Mouse (Mus musculus) stomach, embryonic 16.5 days (tissue): ENCODE data around the gene Tmem120a. TPM values are rescaled to one million over a fixed set of nuclear protein-coding genes. Genes with fewer than 3 reads are reported as not detected.

Source experiments
- ATAC-seq: fragments of 200-750 bp; cut with Nextera tagmentation; 2 replicates; pipeline ENCODE4 v1.8.0; 2017; ENCODE audit warnings: moderate number of reproducible peaks, moderate TSS enrichment; ENCODE audit not compliant: insufficient read depth, low FRiP score
- H3K27ac ChIP-seq: fragments of 300-500 bp; sonication (generic); 2 replicates; pipeline ENCODE4 v1.5.1; 2014; ENCODE audit warnings: low read length
- H3K27me3 ChIP-seq: fragments of 300-500 bp; sonication (generic); 2 replicates; pipeline ENCODE4 v1.6.1; 2014; ENCODE audit warnings: low read length, control low read depth, mixed read lengths; ENCODE audit not compliant: control insufficient read depth, insufficient read depth
- H3K36me3 ChIP-seq: fragments of 300-500 bp; sonication (generic); 2 replicates; pipeline ENCODE4 v1.6.1; 2014; ENCODE audit warnings: low read length; ENCODE audit not compliant: control insufficient read depth, insufficient read depth
- H3K4me1 ChIP-seq: fragments of 300-500 bp; sonication (generic); 2 replicates; pipeline ENCODE4 v1.6.1; 2014; ENCODE audit warnings: low read length, control low read depth, mixed read lengths; ENCODE audit not compliant: control insufficient read depth, insufficient read depth
- H3K4me2 ChIP-seq: fragments of 300-500 bp; sonication (generic); 2 replicates; pipeline ENCODE4 v1.6.1; 2014; ENCODE audit warnings: low read depth, low read length, mixed read lengths
- H3K4me3 ChIP-seq: fragments of 300-500 bp; sonication (generic); replicated peaks from 2 replicates; pipeline ENCODE4 v1.5.1; 2014; ENCODE audit warnings: mild to moderate bottlenecking, low read length
- H3K9ac ChIP-seq: fragments of 300-500 bp; sonication (generic); 2 replicates; pipeline ENCODE4 v1.6.1; 2014; ENCODE audit warnings: low read length
- H3K9me3 ChIP-seq: fragments of 300-500 bp; sonication (generic); replicated peaks from 2 replicates; pipeline ENCODE4 v1.6.1; 2016; ENCODE audit warnings: low read length, control low read depth; ENCODE audit not compliant: control insufficient read depth
- WGBS: fragments of 180-500 bp; shearing (Covaris S2); extraction: QIAGEN DNeasy Blood & Tissue Kit; methylation state at CpG from one replicate; pipeline ENCODE4 v1.1.7; 2014; 5-methylcytosine and 5-hydroxymethylcytosine counted together
- polyA plus RNA-seq: library from polyadenylated mRNA; unstranded; fragments of >200 nt; fragmentation: Nextera tagmentation; extraction: Ambion mirVana; gene quantifications from 2 replicates; pipeline ENCODE4 v1.2.1, GENCODE M21; 2015

Tmem120a gene
- polyA plus RNA-seq, 1 experiment from 2014 or later = 44.1 TPM

GRCm38 (mm10) chr5:135763526-135763925 lies 19.3 kb upstream of the Tmem120a start:
- 3% methylated on average over 7 of the region's 7 CpGs for WGBS

GRCm38 (mm10) chr5:135761881-135762280 lies 17.6 kb upstream of the Tmem120a start:
- no peak for ATAC-seq
- no peak overlapping the region for H3K9ac ChIP-seq
- no peaks in the 10 kb centered on the region for H3K36me3 ChIP-seq
- H3K9me3 ChIP-seq = no peaks in the 10 kb centered on the region
- no peaks in the 10 kb centered on the region for H3K27me3 ChIP-seq
- H3K27ac ChIP-seq = no peak overlapping the region
- no peaks in the 10 kb centered on the region for H3K4me1 ChIP-seq
- no peak overlapping the region for H3K4me3 ChIP-seq
- WGBS = 67% methylated on average over 3 of the region's 3 CpGs
- H3K4me2 ChIP-seq = no peak overlapping the region

More at GRCm38 (mm10) chr5:135763526-135763925, 19.3 kb upstream of the Tmem120a start:
- Histone ChIP-seq H3K36me3 (no peaks in the 10 kb centered on the region), H3K4me1 (no peaks in the 10 kb centered on the region), H3K4me3 (no peak overlapping the region), H3K9ac (no peak overlapping the region), H3K4me2 (no peak overlapping the region), H3K27me3 (no peaks in the 10 kb centered on the region), H3K27ac (no peak overlapping the region), H3K9me3 (no peaks in the 10 kb centered on the region)
- no peak for ATAC-seq

- Histone ChIP-seq H3K36me3 (no peaks in the 10 kb centered on the region), H3K4me2 (no peak overlapping the region), H3K9me3 (peaks cover 13% of the 10 kb centered on the region; the same call in 1 of the 2 replicates), H3K9ac (no peak overlapping the region), H3K4me1 (no peaks in the 10 kb centered on the region), H3K27ac (no peak overlapping the region), H3K27me3 (no peaks in the 10 kb centered on the region), H3K4me3 (no peak overlapping the region)
- ATAC-seq = no peak
- 79% methylated on average over 2 of the region's 2 CpGs for WGBS
Measured at GRCm38 (mm10) chr5:135751595-135751994, 7.3 kb upstream of the Tmem120a start.

DNA sequence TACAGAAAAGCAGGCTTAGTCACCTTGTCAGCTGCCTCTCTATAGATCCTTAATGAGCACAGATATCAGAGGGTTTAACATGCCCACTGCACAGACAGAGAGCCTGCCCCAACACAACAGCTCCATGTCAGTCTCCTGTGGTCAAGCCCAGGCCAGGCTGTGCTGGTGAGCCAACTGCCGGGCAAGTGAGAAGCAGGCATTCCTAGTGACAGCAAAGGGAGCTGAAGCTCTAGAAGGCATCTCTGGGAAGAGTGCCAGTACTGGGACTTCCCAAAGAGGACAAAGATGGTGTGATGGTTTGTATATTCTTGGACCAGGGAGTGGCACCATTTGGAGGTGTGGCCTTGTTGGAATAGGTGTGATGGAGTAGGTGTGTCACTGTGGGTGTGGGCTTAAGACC lies 6.8 kb upstream of the Tmem120a start:
- H3K9me3 ChIP-seq = peaks cover 13% of the 10 kb centered on the region; the same call in 1 of the 2 replicates
- H3K4me1 ChIP-seq = no peaks in the 10 kb centered on the region
- ATAC-seq = no peak

DNA sequence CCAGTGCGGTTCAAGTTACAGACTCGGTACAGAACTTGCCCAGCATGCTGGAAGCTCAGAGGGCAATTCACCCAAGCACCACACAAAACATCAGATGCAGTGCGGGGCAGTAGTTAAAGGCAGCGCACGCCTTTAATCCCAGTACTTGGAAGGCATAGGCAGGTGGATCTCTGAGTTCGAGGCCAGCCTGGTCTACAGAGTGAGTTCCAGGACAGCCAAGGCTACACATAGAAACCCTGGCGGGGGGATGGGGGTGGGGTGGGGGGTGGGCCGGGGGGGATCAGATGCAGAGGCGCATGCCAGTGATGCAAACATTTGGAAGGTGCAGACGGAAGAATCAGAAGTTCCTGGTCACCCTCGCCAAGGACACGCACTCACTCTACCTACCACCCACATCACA lies 494 bp upstream of the Tmem120a start:
- Histone ChIP-seq H3K9ac (peak overlapping the region; percentile 87), H3K4me2 (peak overlapping the region; percentile 78), H3K9me3 (peaks cover 13% of the 10 kb centered on the region; the same call in 1 of the 2 replicates), H3K4me1 (peaks cover 9% of the 10 kb centered on the region), H3K27me3 (no peaks in the 10 kb centered on the region), H3K27ac (peak overlapping the region; percentile 67), H3K4me3 (peak overlapping the region; percentile 96), H3K36me3 (no peaks in the 10 kb centered on the region)
- WGBS = 14% methylated on average over 12 of the region's 12 CpGs
- ATAC-seq = peak; percentile 9

More for the DNA sequence above, 6.8 kb upstream of the Tmem120a start:
- H3K27ac ChIP-seq = no peak overlapping the region
- H3K4me2 ChIP-seq = no peak overlapping the region
- H3K36me3 ChIP-seq = no peaks in the 10 kb centered on the region
- H3K9ac ChIP-seq = no peak overlapping the region
- no peaks in the 10 kb centered on the region for H3K27me3 ChIP-seq
- WGBS = 67% methylated on average over 1 of the region's 1 CpGs
- H3K4me3 ChIP-seq = no peak overlapping the region

DNA sequence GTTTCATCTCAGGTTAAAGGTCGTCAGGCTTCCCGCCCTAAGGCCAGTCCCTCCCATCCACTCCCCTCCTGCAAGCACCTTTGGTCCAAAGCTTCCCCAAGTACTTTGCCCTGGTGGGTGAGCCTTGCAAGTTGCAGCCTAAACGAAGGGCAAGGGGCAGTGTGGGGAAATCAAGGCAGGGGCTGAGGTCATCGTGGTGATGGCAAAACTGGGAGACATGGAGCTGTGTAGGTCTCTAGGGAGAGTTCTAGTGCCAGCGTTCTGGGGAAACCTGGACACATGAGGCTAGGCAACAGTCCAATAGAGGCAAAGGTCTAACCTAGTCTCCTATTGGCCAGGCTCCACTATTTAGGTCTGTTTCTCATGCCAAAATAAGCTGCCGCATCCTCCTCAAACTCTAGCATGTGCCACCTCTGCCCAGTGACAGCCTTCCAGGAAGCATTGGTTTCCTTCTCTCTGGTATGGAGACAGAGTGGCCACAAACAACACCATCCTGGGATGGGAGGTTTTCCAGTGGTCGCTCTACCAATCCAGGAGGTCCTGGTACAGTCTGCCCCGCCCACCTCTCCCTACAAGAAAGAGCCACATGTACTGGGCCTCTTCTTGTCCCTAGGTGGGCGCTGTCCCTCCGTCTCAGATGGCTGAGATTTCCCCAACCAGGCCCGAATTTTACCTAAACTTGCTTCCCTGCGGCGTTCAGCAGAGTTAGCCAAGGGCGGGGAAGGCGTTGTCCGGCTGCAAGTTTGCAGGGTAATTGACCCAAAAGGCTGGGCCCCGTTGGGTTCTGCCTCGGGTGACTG lies 1.1 kb downstream of the Tmem120a start:
- no peak for ATAC-seq
- H3K27me3 ChIP-seq = no peaks in the 10 kb centered on the region
- H3K27ac ChIP-seq = no peak overlapping the region
- H3K36me3 ChIP-seq = no peaks in the 10 kb centered on the region
- peak overlapping the region; percentile 78 for H3K4me2 ChIP-seq
- H3K4me3 ChIP-seq = peak overlapping the region; percentile 96
- peak overlapping the region; percentile 87 for H3K9ac ChIP-seq
- 23% methylated on average over 18 of the region's 18 CpGs for WGBS
- H3K9me3 ChIP-seq = peaks cover 13% of the 10 kb centered on the region; the same call in 1 of the 2 replicates
- peaks cover 9% of the 10 kb centered on the region for H3K4me1 ChIP-seq

DNA sequence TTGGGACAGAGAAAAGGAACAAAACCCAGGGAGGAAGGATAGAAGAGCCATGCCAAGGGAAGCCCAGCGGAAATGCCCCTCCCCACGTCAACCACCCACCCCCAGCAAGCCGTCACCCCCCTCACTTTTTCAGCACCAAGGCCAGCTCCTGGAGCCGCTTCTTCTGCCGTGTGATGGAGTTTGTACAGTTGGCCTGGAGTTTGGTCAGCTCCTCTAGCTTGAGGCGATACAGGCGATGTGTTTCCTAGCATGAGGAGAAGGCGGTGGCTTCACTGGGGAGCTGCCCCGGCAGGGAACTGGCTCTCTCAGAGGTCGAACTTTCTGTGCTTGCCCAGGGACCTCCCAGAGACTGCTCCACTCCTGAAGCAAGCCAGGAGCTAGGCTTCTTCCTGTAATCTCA lies 2.1 kb downstream of the Tmem120a start:
- Histone ChIP-seq H3K36me3 (0 out of 2 replicates have a peak, but pooled peaks cover under 1% of the 10 kb centered on the region), H3K9me3 (peaks cover 6% of the 10 kb centered on the region; the same call in 1 of the 2 replicates), H3K9ac (no peak overlapping the region), H3K4me1 (peaks cover 9% of the 10 kb centered on the region), H3K27ac (no peak overlapping the region), H3K4me3 (no peak overlapping the region), H3K27me3 (no peaks in the 10 kb centered on the region), H3K4me2 (no peak overlapping the region)
- WGBS = 49% methylated on average over 10 of the region's 10 CpGs
- no peak for ATAC-seq

DNA sequence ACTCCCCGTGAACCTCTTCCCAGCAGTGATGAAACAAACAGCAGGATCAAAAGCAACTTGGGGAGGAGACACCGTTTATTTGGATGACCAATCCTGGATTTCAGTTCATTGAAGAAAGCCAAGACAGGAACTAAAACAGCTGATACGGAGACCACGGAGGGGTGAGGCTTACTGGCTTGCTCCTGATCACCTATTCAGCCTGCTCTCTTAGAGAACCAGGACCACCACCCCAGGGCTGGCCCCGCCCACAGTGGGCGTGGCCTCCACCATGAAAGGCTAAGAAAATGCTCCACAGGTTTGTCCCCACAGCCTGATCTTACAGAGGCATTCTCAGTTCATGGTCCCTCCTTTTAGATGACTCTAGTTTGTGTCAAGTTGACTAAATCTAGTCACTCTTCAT lies 6.0 kb downstream of the Tmem120a start:
- Histone ChIP-seq H3K4me3 (no peak overlapping the region), H3K9ac (no peak overlapping the region), H3K4me1 (peaks cover 5% of the 10 kb centered on the region), H3K27me3 (no peaks in the 10 kb centered on the region), H3K27ac (peak overlapping the region; percentile 30; the same call in 1 of the 2 replicates), H3K9me3 (no peaks in the 10 kb centered on the region), H3K4me2 (no peak overlapping the region), H3K36me3 (peaks cover 31% of the 10 kb centered on the region)
- 15% methylated on average over 6 of the region's 6 CpGs for WGBS
- ATAC-seq = no peak

DNA sequence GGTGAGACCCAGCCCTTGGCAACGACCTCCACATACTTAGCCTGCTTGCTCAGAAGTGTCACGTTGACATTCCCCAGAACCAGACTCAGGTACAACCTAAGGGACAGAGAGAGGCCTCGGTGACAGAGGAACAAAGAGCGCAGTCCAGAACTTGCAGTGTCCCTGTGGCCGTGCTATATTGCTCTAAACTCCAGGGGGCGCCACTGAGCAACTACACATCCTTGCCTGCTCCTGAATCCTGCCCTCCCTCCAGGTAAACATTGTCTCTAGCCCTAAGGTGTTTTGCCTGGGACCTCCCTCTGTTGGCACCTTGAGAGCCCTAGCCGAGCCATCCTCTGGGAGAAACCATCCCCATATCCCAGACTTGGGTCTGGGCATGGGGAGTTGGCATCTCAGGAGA lies 7.1 kb downstream of the Tmem120a start:
- H3K9ac ChIP-seq = no peak overlapping the region
- H3K27me3 ChIP-seq = no peaks in the 10 kb centered on the region
- no peak overlapping the region for H3K4me2 ChIP-seq
- H3K27ac ChIP-seq = no peak overlapping the region
- H3K36me3 ChIP-seq = peaks cover 40% of the 10 kb centered on the region
- WGBS = 71% methylated on average over 7 of the region's 7 CpGs
- no peak overlapping the region for H3K4me3 ChIP-seq
- H3K4me1 ChIP-seq = no peaks in the 10 kb centered on the region
- no peaks in the 10 kb centered on the region for H3K9me3 ChIP-seq
- no peak for ATAC-seq
